Mouse (Mus musculus) limb, embryonic 10.5 days (tissue): ENCODE measurements around the gene Pigc. TPM values are rescaled to one million over a fixed set of nuclear protein-coding genes. Genes with fewer than 3 reads are reported as not detected.

ENCODE experiments used
- DNase-seq: peaks from one replicate; pipeline ENCODE4 v3.0.0-alpha.2; 2017; ENCODE audit warnings: low spot score
- H3K27ac ChIP-seq: fragments of 300-500 bp; sonication (generic); 2 replicates; pipeline ENCODE4 v1.5.1; 2016; ENCODE audit warnings: mild to moderate bottlenecking
- H3K27me3 ChIP-seq: fragments of 300-500 bp; sonication (generic); 2 replicates; pipeline ENCODE4 v1.6.1; 2016; ENCODE audit warnings: low read depth, mild to moderate bottlenecking; ENCODE audit not compliant: poor library complexity, severe bottlenecking
- H3K36me3 ChIP-seq: fragments of 300-500 bp; sonication (generic); 2 replicates; pipeline ENCODE4 v1.6.1; 2016; ENCODE audit warnings: mild to moderate bottlenecking, moderate library complexity
- H3K4me1 ChIP-seq: fragments of 300-500 bp; sonication (generic); 2 replicates; pipeline ENCODE4 v1.6.1; 2016
- H3K4me3 ChIP-seq: fragments of 300-500 bp; sonication (generic); 2 replicates; pipeline ENCODE4 v1.5.1; 2016; ENCODE audit warnings: mild to moderate bottlenecking, moderate library complexity
- H3K9me3 ChIP-seq: fragments of 300-500 bp; sonication (generic); replicated peaks from 2 replicates; pipeline ENCODE4 v1.6.1; 2016; ENCODE audit warnings: mild to moderate bottlenecking
- WGBS: fragments of 180-500 bp; shearing (Covaris S2); methylation state at CpG from one replicate; pipeline ENCODE4 v1.1.7; 2016; 5-methylcytosine and 5-hydroxymethylcytosine counted together
- polyA plus RNA-seq: library from polyadenylated mRNA; unstranded; fragments of >200 nt; fragmentation: Nextera tagmentation; extraction: Ambion mirVana; gene quantifications from 2 replicates; pipeline ENCODE4 v1.2.1, GENCODE M21; 2016

The Pigc gene
- polyA plus RNA-seq, 1 experiment from 2014 or later, result 39.9 TPM

GRCm38 (mm10) chr1:161952599-161952998 lies 16.4 kb upstream of the Pigc start:
- H3K9me3 ChIP-seq, result no peaks in the 10 kb centered on the region
- 37% methylated on average over 1 of the region's 1 CpGs for WGBS
- H3K4me1 ChIP-seq, result no peaks in the 10 kb centered on the region
- DNase-seq, result no peak
- H3K36me3 ChIP-seq, result no peaks in the 10 kb centered on the region
- H3K27ac ChIP-seq, result no peak overlapping the region
- no peak overlapping the region for H3K4me3 ChIP-seq
- no peaks in the 10 kb centered on the region for H3K27me3 ChIP-seq

GRCm38 (mm10) chr1:161955846-161956245 lies 13.1 kb upstream of the Pigc start:
- Histone ChIP-seq H3K9me3 (no peaks in the 10 kb centered on the region), H3K27me3 (no peaks in the 10 kb centered on the region), H3K4me3 (no peak overlapping the region), H3K36me3 (no peaks in the 10 kb centered on the region), H3K4me1 (no peaks in the 10 kb centered on the region), H3K27ac (no peak overlapping the region)
- no peak for DNase-seq
- 74% methylated on average over 5 of the region's 5 CpGs for WGBS

GRCm38 (mm10) chr1:161957964-161958950 lies 10.7 kb upstream of the Pigc start:
- Histone ChIP-seq H3K36me3 (no peaks in the 10 kb centered on the region), H3K9me3 (no peaks in the 10 kb centered on the region), H3K27ac (no peak overlapping the region), H3K4me3 (no peak overlapping the region), H3K4me1 (peaks cover 10% of the 10 kb centered on the region), H3K27me3 (no peaks in the 10 kb centered on the region)
- no peak for DNase-seq
- 75% methylated on average over 19 of the region's 19 CpGs for WGBS

- H3K27me3 ChIP-seq, result no peaks in the 10 kb centered on the region
- H3K27ac ChIP-seq, result peak overlapping the region; percentile 73
- WGBS, result 49% methylated on average over 3 of the region's 3 CpGs
- H3K4me3 ChIP-seq, result no peak overlapping the region
- no peak for DNase-seq
- no peaks in the 10 kb centered on the region for H3K9me3 ChIP-seq
- peaks cover 10% of the 10 kb centered on the region for H3K4me1 ChIP-seq
- no peaks in the 10 kb centered on the region for H3K36me3 ChIP-seq
Observed at GRCm38 (mm10) chr1:161962465-161963377, 6.3 kb upstream of the Pigc start.

DNA sequence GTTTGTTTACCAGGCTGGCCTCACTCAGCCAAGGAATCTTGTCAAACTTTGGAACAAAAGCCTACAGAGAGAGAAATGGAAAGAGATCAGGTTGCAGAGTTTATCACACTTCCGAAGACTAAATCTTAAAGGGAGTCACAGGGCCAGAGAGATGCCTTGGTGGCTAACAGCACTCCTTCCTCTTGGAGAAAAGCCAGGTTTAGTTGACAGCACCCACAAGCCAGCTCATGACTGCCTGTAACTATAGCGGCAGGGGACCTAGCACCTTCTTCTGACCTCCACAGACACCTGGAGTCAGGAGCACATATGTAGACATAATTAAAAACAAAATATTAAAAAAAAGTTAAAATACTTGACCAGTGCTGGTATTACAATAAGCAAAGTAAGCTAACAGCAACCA lies 1.1 kb upstream of the Pigc start:
- Histone ChIP-seq H3K36me3 (peaks cover 20% of the 10 kb centered on the region), H3K4me3 (no peak overlapping the region), H3K27me3 (no peaks in the 10 kb centered on the region), H3K4me1 (peaks cover 16% of the 10 kb centered on the region), H3K27ac (no peak overlapping the region), H3K9me3 (no peaks in the 10 kb centered on the region)
- no peak for DNase-seq
- 87% methylated on average over 2 of the region's 2 CpGs for WGBS

DNA sequence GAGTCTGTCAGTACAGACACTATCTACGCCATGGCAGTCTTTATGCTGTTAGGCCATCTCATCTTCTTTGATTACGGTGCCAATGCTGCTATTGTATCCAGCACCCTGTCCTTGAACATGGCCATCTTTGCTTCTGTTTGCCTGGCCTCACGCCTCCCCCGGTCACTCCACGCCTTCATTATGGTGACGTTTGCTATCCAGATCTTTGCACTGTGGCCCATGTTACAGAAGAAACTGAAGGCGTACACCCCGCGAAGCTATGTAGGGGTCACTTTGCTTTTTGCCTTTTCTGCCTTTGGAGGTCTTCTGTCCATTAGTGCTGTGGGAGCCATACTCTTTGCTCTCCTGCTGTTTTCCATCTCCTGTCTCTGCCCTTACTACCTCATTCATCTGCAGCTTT lies 1.9 kb downstream of the Pigc start:
- H3K4me1 ChIP-seq, result peaks cover 33% of the 10 kb centered on the region
- H3K4me3 ChIP-seq, result no peak overlapping the region
- H3K36me3 ChIP-seq, result peaks cover 20% of the 10 kb centered on the region
- H3K27ac ChIP-seq, result no peak overlapping the region
- WGBS, result 96% methylated on average over 9 of the region's 9 CpGs
- H3K9me3 ChIP-seq, result no peaks in the 10 kb centered on the region
- DNase-seq, result no peak
- no peaks in the 10 kb centered on the region for H3K27me3 ChIP-seq

DNA sequence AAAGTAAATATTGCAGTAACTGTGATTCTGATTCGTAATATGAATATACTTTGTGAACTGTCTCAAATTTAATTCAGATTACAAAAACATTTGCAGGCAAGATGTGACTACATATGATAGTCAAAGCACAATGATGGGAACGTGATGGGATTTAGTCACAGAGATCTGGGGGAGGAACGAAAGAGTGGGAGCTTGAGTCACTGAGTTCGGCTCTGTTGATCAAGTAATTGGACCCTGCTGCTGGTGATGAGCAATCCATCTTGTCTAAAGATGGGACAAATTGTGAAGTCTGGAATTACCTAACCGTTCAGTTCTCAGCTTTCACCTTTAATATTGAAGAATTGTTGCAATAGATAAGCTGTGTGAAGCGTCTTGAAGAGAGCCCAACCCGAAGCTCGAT lies 3.2 kb downstream of the Pigc start:
- Histone ChIP-seq H3K4me3 (no peak overlapping the region), H3K4me1 (peaks cover 47% of the 10 kb centered on the region), H3K9me3 (no peaks in the 10 kb centered on the region), H3K27ac (no peak overlapping the region), H3K36me3 (peaks cover 20% of the 10 kb centered on the region), H3K27me3 (no peaks in the 10 kb centered on the region)
- no peak for DNase-seq
- WGBS, result 84% methylated on average over 8 of the region's 8 CpGs

DNA sequence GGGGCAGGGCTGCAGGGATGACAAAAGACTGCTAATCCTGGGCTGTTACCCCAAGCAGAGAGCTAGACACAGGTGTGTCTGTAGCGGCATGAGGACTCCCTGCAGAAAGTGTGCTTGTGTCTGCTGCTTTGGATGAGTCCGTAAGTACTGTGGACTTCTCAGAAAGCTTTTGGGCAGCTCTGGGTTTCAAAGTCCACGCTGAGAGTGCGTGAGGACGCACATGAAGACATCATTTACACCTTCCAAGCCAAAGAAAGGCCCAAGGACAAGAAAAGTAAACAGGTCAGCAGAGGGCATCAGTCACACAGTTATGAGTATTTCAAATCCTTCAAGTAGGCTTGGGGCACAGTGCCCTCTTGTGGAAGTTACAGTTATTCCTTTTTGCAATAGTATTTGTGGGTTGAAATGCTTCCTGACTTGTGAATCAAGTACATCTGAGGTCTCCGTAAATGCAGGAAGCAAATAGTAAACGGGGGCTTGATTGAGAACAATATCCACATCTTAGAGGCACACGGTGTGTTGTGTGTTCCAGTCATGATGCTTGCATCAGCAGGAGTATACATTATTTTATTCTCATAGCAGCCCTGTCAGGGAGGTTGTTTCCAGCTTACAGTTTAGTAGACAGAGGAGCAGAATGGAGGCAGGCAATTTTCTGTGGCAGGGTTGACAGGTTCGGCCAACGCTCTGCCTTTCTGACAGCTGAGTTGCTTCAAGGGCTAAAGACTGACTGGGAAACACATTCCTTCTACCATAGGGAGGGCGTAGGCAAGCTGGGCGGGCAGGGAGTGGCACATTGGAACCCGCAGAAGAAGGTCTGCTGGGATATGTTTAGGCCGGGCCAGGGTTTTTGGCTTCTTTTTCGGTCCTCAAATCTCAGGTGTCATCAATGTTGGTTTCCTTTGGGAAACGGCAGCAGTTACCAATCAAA lies 7.5 kb downstream of the Pigc start:
- Histone ChIP-seq H3K27me3 (no peaks in the 10 kb centered on the region), H3K27ac (peak overlapping the region; percentile 93), H3K4me1 (peaks cover 60% of the 10 kb centered on the region), H3K36me3 (peaks cover 5% of the 10 kb centered on the region), H3K9me3 (no peaks in the 10 kb centered on the region), H3K4me3 (no peak overlapping the region)
- WGBS, result 50% methylated on average over 16 of the region's 16 CpGs
- peak; percentile 82 for DNase-seq

- H3K4me3 ChIP-seq, result no peak overlapping the region
- DNase-seq, result no peak
- no peaks in the 10 kb centered on the region for H3K36me3 ChIP-seq
- H3K9me3 ChIP-seq, result no peaks in the 10 kb centered on the region
- H3K27me3 ChIP-seq, result no peaks in the 10 kb centered on the region
- 89% methylated on average over 4 of the region's 4 CpGs for WGBS
- H3K27ac ChIP-seq, result peak overlapping the region; percentile 93
- peaks cover 65% of the 10 kb centered on the region for H3K4me1 ChIP-seq
Observed at GRCm38 (mm10) chr1:161977331-161977730, 8.3 kb downstream of the Pigc start.

- WGBS, result 90% methylated on average over 5 of the region's 5 CpGs
Observed at GRCm38 (mm10) chr1:161978173-161978700, 9.3 kb downstream of the Pigc start.

GRCm38 (mm10) chr1:161979536-161979935 lies 10.6 kb downstream of the Pigc start, which contains the start of gene 4930558K02Rik:
Gene 4930558K02Rik (minus strand): TSS chr1:161979636.
- H3K27ac ChIP-seq, result peak within 1 kb of the TSS; percentile 93
- no peaks in the 10 kb centered on the region for H3K9me3 ChIP-seq
- H3K36me3 ChIP-seq, result no peaks in the 10 kb centered on the region
- 83% methylated on average over 1 of the region's 1 CpGs for WGBS
- no peak within 1 kb of the TSS for H3K4me3 ChIP-seq
- peaks cover 76% of the 10 kb centered on the region for H3K4me1 ChIP-seq
- no peaks in the 10 kb centered on the region for H3K27me3 ChIP-seq
- no peak for DNase-seq

More at GRCm38 (mm10) chr1:161978173-161978700, 9.3 kb downstream of the Pigc start:
- Histone ChIP-seq H3K36me3 (no peaks in the 10 kb centered on the region), H3K27me3 (no peaks in the 10 kb centered on the region), H3K4me1 (peaks cover 74% of the 10 kb centered on the region), H3K27ac (peak overlapping the region; percentile 93), H3K9me3 (no peaks in the 10 kb centered on the region), H3K4me3 (no peak overlapping the region)
- DNase-seq, result no peak

GRCm38 (mm10) chr1:161980046-161980445 lies 11.1 kb downstream of the Pigc start:
- H3K9me3 ChIP-seq, result no peaks in the 10 kb centered on the region
- no peaks in the 10 kb centered on the region for H3K36me3 ChIP-seq
- no peaks in the 10 kb centered on the region for H3K27me3 ChIP-seq
- 85% methylated on average over 2 of the region's 2 CpGs for WGBS
- peak overlapping the region; percentile 93 for H3K27ac ChIP-seq
- no peak overlapping the region for H3K4me3 ChIP-seq
- peaks cover 80% of the 10 kb centered on the region for H3K4me1 ChIP-seq
- DNase-seq, result no peak
